8 mouse cellular contexts compared by ENCODE assay signal in genomic region chr8:93569311-93570185, GRCm38 (mm10). TPM values are rescaled to one million over a fixed set of nuclear protein-coding genes. Genes with fewer than 3 reads are reported as not detected.
A peak's percentile ranks its signal among the peaks of the same experiment; 100 is the strongest.
DNase-seq lines count a peak whose midpoint lies in the region; ATAC-seq and TF ChIP-seq lines count a peak whose summit lies in the region.
"Had no signal": no experiment of that assay in that cellular context is flagged by ENCODE, and none has a peak within 500 bp of the region (broad histone marks: within the 10 kb centered on the region; RNA-seq: fewer than 3 reads in every experiment).

No protein-coding gene starts in this region.

- WGBS in cerebellum, adult 2 months, result 3% methylated on average over 13 of the region's 13 CpGs
- WGBS in hindbrain, embryonic 11.5 days, result 43% methylated on average over 13 of the region's 13 CpGs

- TF ChIP-seq POLR2A in cerebellum, adult 2 months (IDR thresholded peaks at IDR 0.05; ENCODE audit: borderline replicate concordance, insufficient read depth, low read length), result peak; percentile 38; the same call in 1 of the 2 replicates

- H3K4me3 ChIP-seq in cerebellum, adult 2 months (replicated peaks; ENCODE audit: insufficient read depth, low read depth, low read length), result peak overlapping the region; percentile 24
- H3K4me3 ChIP-seq in hindbrain, embryonic 11.5 days (ENCODE audit: low read depth, low read length), result no peak overlapping the region

- peaks cover 36% of the 10 kb centered on the region for H3K4me1 ChIP-seq in cerebellum, adult 2 months (ENCODE audit: control insufficient read depth, insufficient read depth, low read length)
- no peaks in the 10 kb centered on the region; the same call in 1 of the 2 replicates for H3K4me1 ChIP-seq in hindbrain, embryonic 11.5 days (replicated peaks; ENCODE audit: control insufficient read depth, insufficient read depth, low read length)

- no peaks in the 10 kb centered on the region for H3K9me3 ChIP-seq in hindbrain, embryonic 11.5 days (ENCODE audit: control insufficient read depth, low read length)

- H3K27me3 ChIP-seq in cerebellum, adult 2 months (ENCODE audit: control insufficient read depth, insufficient read depth, low read length), result no peaks in the 10 kb centered on the region
- H3K27me3 ChIP-seq in hindbrain, embryonic 11.5 days (ENCODE audit: control insufficient read depth, insufficient read depth, low read length), result no peaks in the 10 kb centered on the region

- peak; percentile 81 for ATAC-seq in hindbrain, embryonic 11.5 days (ENCODE audit: low FRiP score)

- DNase-seq in adrenal gland, adult 8-10 months, result peak; percentile 50
- peak; percentile 94 to 98 for DNase-seq in cerebellum, adult 2 months
- DNase-seq in frontal cortex, postnatal 36 days (ENCODE audit: low spot score in 2 of 2), result peak; percentile 81 to 91
- DNase-seq in hindbrain, embryonic 11.5 days (ENCODE audit: low spot score), result peak; percentile 51
- DNase-seq in lung, adult 18-20 months, result peak; percentile 19 to 61
- DNase-seq in retina, embryonic 14.5 days (ENCODE audit: low spot score), result peak; percentile 49
- DNase-seq in ovary, postnatal 14 days (ENCODE audit: low spot score), result no peak

- no peak overlapping the region for H3K4me2 ChIP-seq in hindbrain, embryonic 11.5 days (replicated peaks; ENCODE audit: low read depth, low read length)

- no peaks in the 10 kb centered on the region for H3K36me3 ChIP-seq in hindbrain, embryonic 11.5 days (ENCODE audit: control insufficient read depth, insufficient read depth, low read length)

- H3K9ac ChIP-seq in hindbrain, embryonic 11.5 days (ENCODE audit: low read depth, low read length), result no peak overlapping the region

- peak overlapping the region; percentile 95 for H3K27ac ChIP-seq in cerebellum, adult 2 months (ENCODE audit: insufficient read depth, low read length)
- H3K27ac ChIP-seq in hindbrain, embryonic 11.5 days (ENCODE audit: low read depth, low read length), result peak overlapping the region; percentile 14; the same call in 1 of the 2 replicates

- no peak for TF ChIP-seq CTCF in cerebellum, adult 2 months (IDR thresholded peaks at IDR 0.05; ENCODE audit: borderline replicate concordance, insufficient read depth, low read depth, low read length)

RNA-seq across cellular contexts. Expression of gene Ces5a, which starts 33.9 kb away (rescaled TPM):
- total RNA-seq in adrenal gland, adult 8-10 months (2022), result not detected
- polyA plus RNA-seq in cerebellum, adult 2 months (2012; rRNA removed), result 1.3 TPM in 2 replicates
- polyA plus RNA-seq in hindbrain, embryonic 11.5 days (2014; fragmentation: Nextera tagmentation; extraction: Ambion mirVana), result 0.21 TPM in 1 of 2 replicates, not detected in the other
- polyA plus RNA-seq: intestine, embryonic 14.5 days had no signal
